Mouse (Mus musculus) lung, postnatal 14 days (tissue): ENCODE data around the gene Foxa1.

Experiments
- DNase-seq: peaks from one replicate; pipeline ENCODE4 v3.0.0; 2021

The Foxa1 gene

DNA sequence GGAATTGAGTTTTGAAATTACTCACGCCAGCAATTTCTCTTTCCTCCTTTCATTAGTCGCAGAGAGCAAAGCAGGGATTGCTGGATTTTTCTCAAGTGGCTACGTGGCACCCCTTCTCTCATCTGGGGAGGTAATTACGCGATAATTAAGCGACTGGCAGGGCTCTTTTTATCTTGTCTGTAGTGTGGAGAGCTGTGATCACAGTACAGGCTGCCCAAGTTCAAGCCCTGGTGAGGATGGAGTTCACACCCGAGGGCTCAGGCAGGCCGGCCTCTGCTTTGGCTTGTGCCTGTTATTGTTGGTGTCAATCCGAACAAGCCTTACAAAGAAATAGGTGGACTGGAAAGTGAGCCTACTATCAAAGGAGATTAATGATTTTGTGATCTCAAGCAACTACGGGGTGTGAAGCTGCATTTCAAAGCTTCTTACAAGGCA lies 7.1 kb downstream of the Foxa1 start:
- DNase-seq = peak; percentile 13

DNA sequence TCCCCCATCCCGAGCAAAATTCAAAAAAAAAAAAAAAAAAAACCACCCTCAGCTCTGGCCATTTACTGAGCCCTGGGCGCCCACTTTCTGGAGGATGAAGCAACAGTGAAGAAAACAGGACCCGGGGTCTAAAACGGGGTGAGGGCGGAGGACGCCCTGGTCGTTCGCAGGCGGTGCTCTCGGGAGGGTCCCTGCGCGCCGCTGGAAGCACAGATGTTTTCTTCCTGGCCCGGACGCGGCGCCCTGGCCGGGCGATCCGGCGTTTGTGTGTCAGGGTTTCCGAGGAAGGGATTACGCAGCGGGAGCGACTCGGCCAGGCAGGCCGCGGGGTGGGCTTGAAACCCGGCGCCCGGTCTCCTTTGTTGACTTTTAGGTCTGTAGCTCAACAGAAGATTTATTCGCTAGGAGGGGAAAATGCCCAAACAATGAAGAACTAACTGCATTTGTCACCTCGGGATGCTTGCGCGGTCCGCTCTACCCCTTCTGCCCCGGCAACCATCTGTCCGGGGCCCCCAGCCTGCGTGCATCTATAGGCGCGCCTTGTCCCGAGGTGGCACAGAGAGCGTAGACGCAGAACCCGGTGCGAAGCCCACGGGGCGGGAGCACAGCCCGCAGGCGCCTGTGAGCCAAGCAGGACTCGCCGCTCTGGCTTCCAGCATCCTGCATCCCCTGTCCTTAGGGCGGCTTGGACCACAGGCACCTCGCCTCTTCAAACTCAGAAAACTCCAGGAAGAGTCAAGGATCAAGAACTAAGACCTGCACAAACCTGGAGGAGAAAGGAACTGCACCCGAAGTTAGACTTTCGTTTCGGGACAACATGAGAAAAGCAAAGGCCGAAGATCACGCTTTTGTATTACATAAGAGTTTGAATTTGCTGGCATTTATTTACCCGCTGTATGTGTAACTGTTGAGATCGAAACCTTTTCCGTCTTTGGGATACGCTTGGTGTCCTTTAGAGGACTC lies 7.8 kb downstream of the Foxa1 start:
- DNase-seq = peak; percentile 22

GRCm38 (mm10) chr12:57537791-57538587 lies 8.7 kb downstream of the Foxa1 start:
- DNase-seq = peak; percentile 14

GRCm38 (mm10) chr12:57536909-57537670 lies 9.6 kb downstream of the Foxa1 start:
- DNase-seq = peak; percentile 10

GRCm38 (mm10) chr12:57536056-57536908 lies 10.4 kb downstream of the Foxa1 start:
- DNase-seq = peak; percentile 30

DNA sequence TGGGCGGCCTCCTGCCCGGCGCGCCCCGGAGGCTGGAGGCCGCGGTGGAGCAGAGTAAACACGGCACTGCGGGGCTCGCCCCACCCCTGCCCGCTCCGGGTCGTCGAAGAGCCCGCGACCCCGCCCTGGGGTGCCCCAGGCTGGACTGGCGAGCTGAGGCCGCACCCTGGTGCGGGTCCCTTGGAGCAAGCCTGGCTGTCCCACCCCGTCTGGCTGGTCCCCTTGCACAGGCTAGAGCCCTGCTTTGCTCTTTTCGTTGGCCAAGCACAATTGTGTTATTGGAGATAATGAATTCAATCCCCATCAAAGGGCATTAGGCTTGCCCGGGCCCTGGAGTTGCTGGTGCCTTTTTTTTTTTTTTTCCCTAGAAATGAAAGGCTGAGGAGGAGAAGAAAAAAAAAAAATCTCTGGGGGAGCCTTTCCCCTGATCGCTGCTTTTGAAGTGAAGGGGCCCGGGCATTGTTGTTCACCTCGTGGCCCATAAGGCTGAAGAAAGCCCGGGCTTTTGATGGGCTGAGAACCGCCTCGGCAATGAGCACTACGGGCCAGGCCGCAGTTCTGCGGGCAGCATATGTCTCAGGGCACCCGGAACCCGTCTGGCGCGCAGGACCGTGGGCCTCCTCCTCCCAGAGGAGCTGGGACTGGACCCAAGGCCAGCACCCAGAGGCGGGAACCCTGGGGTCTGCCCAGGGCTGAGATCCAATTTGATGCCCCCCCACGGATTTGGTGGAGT lies 11.7 kb downstream of the Foxa1 start:
- DNase-seq = peak; percentile 32

DNA sequence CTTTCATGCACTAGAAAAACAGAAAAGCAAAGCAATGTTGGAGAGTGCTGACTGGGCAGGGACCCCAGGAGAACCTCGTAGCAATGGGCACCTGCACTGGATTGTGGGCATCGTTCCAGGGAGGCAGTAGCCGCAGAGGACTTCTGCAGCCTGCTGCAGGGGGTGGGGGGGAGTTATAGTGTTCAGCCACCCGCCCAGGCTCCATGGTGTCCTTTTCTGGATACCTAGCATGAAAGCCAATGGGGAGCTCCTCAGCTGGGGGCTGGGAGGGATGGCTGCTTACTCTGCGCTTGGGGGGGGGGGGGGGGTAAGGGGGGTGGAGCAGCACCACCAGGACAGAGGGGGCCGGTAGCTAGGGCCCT lies 12.2 kb downstream of the Foxa1 start:
- peak; percentile 28 for DNase-seq

DNA sequence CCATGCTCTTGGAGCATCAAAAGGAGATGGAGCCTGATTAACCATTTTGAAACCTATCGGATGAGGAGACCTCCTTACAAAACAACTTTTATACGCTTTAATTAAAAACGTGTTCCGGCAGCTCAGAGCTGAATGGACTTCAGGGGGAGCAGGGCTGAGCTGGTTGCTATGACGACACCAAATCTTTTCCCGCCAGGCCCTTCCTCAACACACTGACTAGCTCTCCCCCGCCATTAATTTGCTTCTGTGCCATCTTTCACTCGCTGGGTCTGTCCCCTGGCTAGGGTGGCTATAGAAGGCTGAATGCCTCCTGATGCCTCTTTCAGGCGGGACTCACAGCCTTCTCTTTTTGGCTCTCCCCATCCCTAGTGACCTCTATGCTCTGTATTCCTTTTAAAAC lies 16.2 kb downstream of the Foxa1 start:
- no peak for DNase-seq

GRCm38 (mm10) chr12:57528335-57528734 lies 18.4 kb downstream of the Foxa1 start:
- no peak for DNase-seq

GRCm38 (mm10) chr12:57515702-57516377 lies 30.9 kb downstream of the Foxa1 start:
- no peak for DNase-seq

- no peak for DNase-seq
Observed at GRCm38 (mm10) chr12:57514552-57514951, 32.2 kb downstream of the Foxa1 start.

DNA sequence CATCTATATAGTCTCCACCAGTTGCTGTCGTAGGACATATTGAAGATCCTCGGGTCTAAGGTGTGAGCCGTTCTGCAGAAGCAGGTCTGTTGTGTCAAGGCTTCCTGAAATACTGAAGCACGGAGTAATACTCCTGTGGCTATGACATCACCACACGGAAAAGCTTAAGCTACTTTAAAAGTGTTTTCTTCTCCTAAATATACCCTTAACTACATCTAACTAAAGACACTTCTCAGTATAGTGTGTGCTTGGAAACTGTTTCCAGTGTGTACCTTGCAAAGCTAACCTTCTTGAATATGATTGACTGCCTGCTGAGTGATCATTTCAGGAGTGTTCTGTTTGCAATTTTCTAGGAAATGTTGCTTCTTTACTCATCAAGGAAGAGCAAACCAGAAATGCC lies 35.2 kb downstream of the Foxa1 start:
- no peak for DNase-seq

DNA sequence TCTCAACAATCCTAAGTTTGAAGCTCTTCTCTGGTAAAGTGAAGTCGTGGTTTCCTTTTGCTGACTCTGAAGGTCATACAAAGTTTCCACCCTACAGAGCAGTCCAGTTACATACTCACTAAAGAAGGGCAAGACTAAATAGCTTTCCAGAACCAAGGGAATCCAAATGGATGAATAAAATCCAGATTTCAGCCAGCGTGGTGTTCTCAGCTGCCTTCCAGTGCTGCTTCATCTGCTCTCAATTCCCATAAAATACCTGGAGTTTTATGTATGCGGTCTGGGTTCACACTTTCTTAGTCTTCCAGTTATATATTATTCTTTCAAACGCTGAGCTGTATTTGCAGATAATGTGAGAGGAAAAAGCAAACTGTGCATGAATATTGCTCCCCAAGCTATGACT lies 35.6 kb downstream of the Foxa1 start:
- no peak for DNase-seq

GRCm38 (mm10) chr12:57509726-57510125 lies 37.0 kb downstream of the Foxa1 start:
- no peak for DNase-seq

GRCm38 (mm10) chr12:57508938-57509337 lies 37.8 kb downstream of the Foxa1 start:
- no peak for DNase-seq

DNA sequence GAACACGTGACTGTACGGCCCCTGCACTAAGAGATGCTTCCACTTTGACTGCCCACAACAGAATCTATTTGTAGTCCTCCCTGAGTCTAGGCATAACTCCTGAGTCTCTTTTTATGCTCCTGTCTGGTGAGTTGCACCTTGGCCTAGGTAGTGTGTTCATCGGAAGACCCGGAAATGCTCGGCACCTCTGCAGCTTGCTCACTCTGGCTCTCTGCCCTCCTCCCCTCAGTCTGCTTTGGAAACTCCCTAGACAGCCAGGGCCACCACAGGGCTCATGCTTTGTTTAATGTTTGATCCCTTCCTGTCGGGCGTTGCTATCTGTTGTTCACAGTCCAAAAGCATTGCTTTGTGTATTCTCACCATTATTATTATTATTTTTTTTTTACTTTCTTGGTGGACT lies 41.4 kb downstream of the Foxa1 start:
- DNase-seq = no peak

GRCm38 (mm10) chr12:57500246-57500645 lies 46.5 kb downstream of the Foxa1 start:
- DNase-seq = no peak

DNA sequence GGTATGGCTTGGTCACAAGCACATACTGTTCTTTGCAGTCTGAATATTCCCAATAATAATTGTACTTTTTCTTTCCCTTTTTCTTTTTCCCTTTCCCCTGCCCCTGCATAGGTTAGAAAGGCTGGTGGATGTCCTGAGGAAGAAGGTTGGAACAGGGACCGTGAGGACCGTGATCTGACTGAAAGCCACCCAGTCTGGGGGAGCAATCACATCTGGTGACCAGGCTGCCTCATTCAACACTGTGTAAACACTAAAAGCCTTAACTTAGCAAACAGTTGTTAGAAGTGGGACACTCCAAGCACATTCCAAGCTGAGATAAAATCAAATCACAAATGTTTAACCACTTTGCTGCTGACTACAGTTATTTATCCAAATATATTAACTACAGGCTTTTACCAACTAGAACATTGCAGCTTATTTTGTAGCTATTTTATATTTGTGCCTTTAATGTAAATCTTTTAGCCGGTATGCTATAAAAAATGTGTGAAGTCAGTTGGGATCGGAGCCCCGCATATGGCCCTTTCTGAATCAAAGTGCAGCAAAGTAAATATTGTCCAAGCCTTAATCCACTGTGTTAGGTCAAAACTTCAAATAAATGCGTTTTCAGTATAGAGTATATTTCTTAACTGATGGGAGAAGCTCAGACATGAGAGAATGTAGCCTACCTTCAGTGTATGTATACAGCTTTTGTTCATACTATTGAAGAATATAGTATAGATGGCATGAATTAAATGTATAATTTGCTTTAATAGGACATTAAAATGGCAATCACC lies 50.2 kb downstream of the Foxa1 start:
- DNase-seq = peak; percentile 33
